17 mouse cellular contexts compared by ENCODE assay signal in genomic region chr14:98452191-98452590, GRCm38 (mm10).
"Had no signal": no experiment of that assay in that cellular context is flagged by ENCODE, and none has a peak within 500 bp of the region (broad histone marks: within the 10 kb centered on the region; RNA-seq: fewer than 3 reads in every experiment).

No protein-coding gene starts in this region.

- ATAC-seq: liver, embryonic 12.5 days; liver, postnatal 0 days; lung, postnatal 0 days; midbrain, embryonic 13.5 days; midbrain, embryonic 15.5 days; midbrain, embryonic 16.5 days had no signal

- DNase-seq: left cerebral cortex, postnatal 4 days; liver; liver, embryonic 13.5 days; liver, postnatal 0 days; lung, adult 18-20 months; lung, adult 2 months; lung, embryonic 14.5 days; lung, postnatal 10 days; lung, postnatal 14 days; lung, postnatal 36 days; lung, postnatal 4 days; midbrain, embryonic 14.5 days had no signal
